Mouse (Mus musculus) megakaryocyte, embryonic 14.5 days (primary cell): ENCODE data around the gene Cacna2d4. TPM values are rescaled to one million over a fixed set of nuclear protein-coding genes. Genes with fewer than 3 reads are reported as not detected.

Experiments used
- H3K27me3 ChIP-seq: replicated peaks from 2 replicates; pipeline ENCODE3; 2012; ENCODE audit warnings: inconsistent platforms
- H3K36me3 ChIP-seq: replicated peaks from 2 replicates; pipeline ENCODE3; 2012; ENCODE audit warnings: low read length, inconsistent platforms, mixed read lengths
- H3K4me1 ChIP-seq: 2 replicates; pipeline ENCODE4 v1.6.1; 2012; ENCODE audit warnings: inconsistent platforms
- H3K4me3 ChIP-seq: replicated peaks from 2 replicates; pipeline ENCODE3; 2012; ENCODE audit warnings: moderate library complexity, mild to moderate bottlenecking, inconsistent platforms
- H3K9me3 ChIP-seq: 2 replicates; pipeline ENCODE4 v1.6.1; 2012; ENCODE audit warnings: inconsistent platforms
- FLI1 ChIP-seq: IDR thresholded peaks from 2 replicates; pipeline ENCODE4 v1.6.1; 2012; ENCODE audit warnings: low read length, inconsistent platforms, mixed read lengths
- GATA1 ChIP-seq: IDR thresholded peaks from 3 replicates; pipeline ENCODE4 v1.6.1; 2012; ENCODE audit warnings: mixed read lengths, low read length, inconsistent platforms, borderline replicate concordance
- polyA plus RNA-seq: library from polyadenylated mRNA; stranded (reverse); fragments of >175 nt; gene quantifications from 2 replicates; pipeline ENCODE4 v1.2.3, GENCODE M21; 2012; ENCODE audit warnings: low replicate concordance; ENCODE audit not compliant: insufficient read depth

The Cacna2d4 gene
- 0.08 TPM in 1 of 2 replicates, not detected in the other for polyA plus RNA-seq

DNA sequence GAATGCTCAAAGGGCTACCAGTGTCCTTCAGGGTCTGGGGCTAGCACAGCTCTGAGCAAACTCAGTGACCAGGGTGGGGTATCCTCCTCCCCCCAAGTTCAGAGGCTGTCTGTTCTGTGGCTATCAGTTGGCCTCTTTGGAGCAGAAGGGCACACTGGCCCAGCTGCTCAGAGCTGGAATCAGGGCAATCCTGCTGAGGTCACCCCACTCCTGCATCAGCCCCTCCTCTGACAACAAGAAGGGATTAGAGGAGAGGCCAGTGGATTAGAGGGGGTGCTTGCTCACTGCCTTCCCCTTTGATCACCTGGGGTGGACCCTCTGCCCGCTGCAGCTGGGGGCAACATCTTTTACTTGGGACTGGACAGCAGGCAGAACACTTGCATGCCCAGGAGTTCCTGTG is at the start of gene Cacna2d4:
TSS of gene Cacna2d4 (plus strand) at position 286 of the 400 bp plus-strand sequence.
- peaks cover 52% of the 10 kb centered on the region for H3K27me3 ChIP-seq
- no peaks in the 10 kb centered on the region for H3K36me3 ChIP-seq
- TF ChIP-seq GATA1 (no peak), FLI1 (no peak)
- H3K9me3 ChIP-seq, result no peaks in the 10 kb centered on the region
- H3K4me1 ChIP-seq, result peaks cover 6% of the 10 kb centered on the region
- peak within 1 kb of the TSS; percentile 28 for H3K4me3 ChIP-seq

DNA sequence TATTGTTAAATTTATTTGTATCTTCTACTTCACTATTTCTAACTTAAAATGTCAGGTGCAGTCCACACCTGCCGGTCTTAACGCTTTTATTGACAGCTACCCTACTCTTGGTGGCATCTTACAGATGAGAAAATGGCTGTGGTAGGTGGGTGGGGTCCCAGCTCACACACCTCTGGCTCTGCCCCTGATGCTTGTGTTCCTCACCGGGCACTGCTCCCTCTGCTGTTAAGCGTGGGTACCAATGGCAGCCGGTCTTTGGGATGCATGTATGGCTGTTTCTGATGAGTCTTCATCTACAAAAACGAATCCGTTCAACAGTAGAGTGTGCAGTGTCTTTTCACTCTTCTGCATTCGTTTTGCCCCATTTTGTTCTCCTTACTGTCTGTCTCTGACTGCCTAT is 49.7 kb upstream of the Cacna2d4 start:
- Histone ChIP-seq H3K36me3 (peaks cover 89% of the 10 kb centered on the region), H3K4me3 (no peak overlapping the region), H3K4me1 (peaks cover 26% of the 10 kb centered on the region), H3K27me3 (no peaks in the 10 kb centered on the region), H3K9me3 (no peaks in the 10 kb centered on the region)
- TF ChIP-seq FLI1 (no peak), GATA1 (no peak)

DNA sequence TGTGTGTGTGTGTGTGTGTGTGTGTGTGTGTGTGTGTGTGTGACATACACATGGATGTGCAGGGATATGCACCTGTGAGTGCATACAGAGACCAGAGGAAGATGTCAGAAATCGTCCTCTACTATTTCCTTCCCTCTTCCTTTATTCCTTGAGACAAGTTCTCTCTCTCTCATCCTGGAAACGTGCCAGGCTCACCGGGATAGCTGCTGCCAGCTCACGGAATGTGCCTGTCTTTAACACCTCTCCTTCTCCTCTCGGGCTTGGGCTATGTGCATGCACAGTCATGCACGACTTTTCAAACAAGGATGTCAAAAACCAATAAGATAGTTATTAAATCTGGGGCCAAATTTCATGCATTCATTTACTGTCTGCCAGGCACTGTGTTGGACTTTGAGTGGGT is 48.7 kb upstream of the Cacna2d4 start:
- TF ChIP-seq GATA1 (no peak), FLI1 (no peak)
- H3K4me3 ChIP-seq, result no peak overlapping the region
- no peaks in the 10 kb centered on the region for H3K27me3 ChIP-seq
- H3K4me1 ChIP-seq, result peaks cover 23% of the 10 kb centered on the region
- H3K36me3 ChIP-seq, result peaks cover 91% of the 10 kb centered on the region
- no peaks in the 10 kb centered on the region for H3K9me3 ChIP-seq

DNA sequence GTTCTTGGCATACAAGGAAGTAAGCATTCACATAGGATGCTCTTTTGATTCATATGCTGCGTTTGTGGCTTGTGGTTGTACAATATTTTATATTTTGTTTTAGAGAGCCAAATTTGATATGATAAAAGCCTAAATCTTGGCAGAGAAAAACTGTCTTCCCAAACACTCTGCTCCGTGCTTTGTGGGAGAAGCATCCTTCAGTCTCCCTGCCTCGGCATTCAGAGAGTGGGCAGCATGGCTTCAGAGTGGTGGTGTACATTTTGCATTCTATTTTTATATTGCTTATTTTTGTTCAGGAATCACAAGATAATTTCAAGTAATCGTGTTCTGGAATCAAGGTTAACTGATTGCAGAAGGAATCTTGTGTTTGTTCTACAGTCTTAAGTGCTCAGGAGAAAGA is 44.8 kb upstream of the Cacna2d4 start:
- no peak for TF ChIP-seq GATA1
- no peak for TF ChIP-seq FLI1
- peaks cover 53% of the 10 kb centered on the region for H3K4me1 ChIP-seq
- H3K27me3 ChIP-seq, result no peaks in the 10 kb centered on the region
- no peak overlapping the region for H3K4me3 ChIP-seq
- no peaks in the 10 kb centered on the region for H3K9me3 ChIP-seq
- peaks cover 88% of the 10 kb centered on the region for H3K36me3 ChIP-seq

DNA sequence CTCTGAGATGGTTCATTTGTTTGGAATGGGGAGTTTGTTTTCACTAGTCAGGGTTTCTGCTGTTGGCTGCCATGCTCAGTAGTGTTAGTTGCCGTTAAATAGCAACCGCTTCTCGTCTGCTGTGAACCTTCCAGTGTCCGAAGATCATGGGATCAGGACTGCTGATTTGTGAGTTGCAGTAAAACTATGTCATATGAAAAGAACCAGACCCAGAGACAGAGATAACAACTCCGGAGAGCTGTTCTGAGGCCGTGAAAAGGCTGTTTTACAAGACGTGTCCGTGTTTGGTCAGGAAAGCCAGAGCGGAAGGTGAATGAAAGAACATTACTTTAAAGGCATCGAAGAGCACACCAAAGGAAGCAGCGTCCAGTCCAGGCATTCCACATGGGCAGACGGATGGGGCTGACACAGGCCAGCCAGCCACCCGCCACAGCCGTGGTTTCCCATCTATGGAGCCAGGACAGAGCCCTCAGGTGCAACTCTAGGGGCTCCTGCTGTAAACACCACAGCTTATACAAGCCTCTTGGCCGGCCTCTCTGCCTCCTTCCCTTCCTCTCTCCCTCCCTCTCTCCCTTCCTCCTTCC is 42.7 kb upstream of the Cacna2d4 start:
- peaks cover 78% of the 10 kb centered on the region for H3K36me3 ChIP-seq
- peak overlapping the region; percentile 8 for H3K4me3 ChIP-seq
- no peaks in the 10 kb centered on the region for H3K9me3 ChIP-seq
- TF ChIP-seq GATA1 (no peak), FLI1 (no peak)
- H3K27me3 ChIP-seq, result no peaks in the 10 kb centered on the region
- H3K4me1 ChIP-seq, result peaks cover 67% of the 10 kb centered on the region

DNA sequence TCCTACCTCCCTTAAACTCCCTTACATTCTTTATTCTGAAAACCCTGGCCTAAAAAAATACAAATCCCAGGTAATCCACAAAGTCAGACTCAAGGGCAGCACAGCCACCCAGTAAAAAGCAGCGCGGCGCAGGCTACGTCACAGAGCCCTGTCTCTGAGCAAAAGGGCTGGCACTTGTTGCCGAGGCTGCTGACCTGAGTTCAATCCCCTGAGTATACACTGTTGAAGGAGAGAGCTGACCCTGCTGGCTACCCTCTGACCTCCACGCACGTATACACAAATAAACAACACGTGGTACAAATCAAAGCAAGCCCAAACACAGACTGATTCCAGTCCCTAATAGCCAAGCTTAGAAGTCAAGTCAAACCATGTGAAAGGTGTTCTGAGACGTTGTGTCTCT is 42.2 kb upstream of the Cacna2d4 start:
- H3K27me3 ChIP-seq, result no peaks in the 10 kb centered on the region
- peaks cover 74% of the 10 kb centered on the region for H3K36me3 ChIP-seq
- peak overlapping the region; percentile 59 for H3K4me3 ChIP-seq
- TF ChIP-seq FLI1, result no peak
- no peak for TF ChIP-seq GATA1
- H3K9me3 ChIP-seq, result no peaks in the 10 kb centered on the region
- H3K4me1 ChIP-seq, result peaks cover 72% of the 10 kb centered on the region

DNA sequence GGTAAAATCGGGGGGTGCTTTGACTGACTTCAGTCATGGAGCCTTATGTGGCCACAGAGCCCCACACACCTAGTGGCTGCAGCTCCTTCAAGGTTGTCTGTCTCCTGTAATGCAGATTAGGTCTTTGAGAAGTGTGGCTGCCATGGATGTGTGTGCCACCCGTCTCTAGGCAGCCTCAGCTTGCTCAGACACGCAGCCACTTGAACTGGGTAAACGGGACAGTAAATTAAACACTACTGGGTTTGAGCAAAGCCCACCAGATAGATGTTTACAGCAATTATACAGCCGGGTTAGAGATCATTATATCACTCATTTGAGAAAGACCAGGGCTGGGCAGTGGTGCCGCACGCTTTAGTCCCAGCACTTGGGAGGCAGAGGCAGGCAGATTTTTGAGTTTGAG is 41.7 kb upstream of the Cacna2d4 start:
- H3K27me3 ChIP-seq, result no peaks in the 10 kb centered on the region
- peaks cover 74% of the 10 kb centered on the region for H3K36me3 ChIP-seq
- peak overlapping the region; percentile 59 for H3K4me3 ChIP-seq
- H3K9me3 ChIP-seq, result no peaks in the 10 kb centered on the region
- TF ChIP-seq GATA1 (no peak), FLI1 (no peak)
- H3K4me1 ChIP-seq, result peaks cover 76% of the 10 kb centered on the region

DNA sequence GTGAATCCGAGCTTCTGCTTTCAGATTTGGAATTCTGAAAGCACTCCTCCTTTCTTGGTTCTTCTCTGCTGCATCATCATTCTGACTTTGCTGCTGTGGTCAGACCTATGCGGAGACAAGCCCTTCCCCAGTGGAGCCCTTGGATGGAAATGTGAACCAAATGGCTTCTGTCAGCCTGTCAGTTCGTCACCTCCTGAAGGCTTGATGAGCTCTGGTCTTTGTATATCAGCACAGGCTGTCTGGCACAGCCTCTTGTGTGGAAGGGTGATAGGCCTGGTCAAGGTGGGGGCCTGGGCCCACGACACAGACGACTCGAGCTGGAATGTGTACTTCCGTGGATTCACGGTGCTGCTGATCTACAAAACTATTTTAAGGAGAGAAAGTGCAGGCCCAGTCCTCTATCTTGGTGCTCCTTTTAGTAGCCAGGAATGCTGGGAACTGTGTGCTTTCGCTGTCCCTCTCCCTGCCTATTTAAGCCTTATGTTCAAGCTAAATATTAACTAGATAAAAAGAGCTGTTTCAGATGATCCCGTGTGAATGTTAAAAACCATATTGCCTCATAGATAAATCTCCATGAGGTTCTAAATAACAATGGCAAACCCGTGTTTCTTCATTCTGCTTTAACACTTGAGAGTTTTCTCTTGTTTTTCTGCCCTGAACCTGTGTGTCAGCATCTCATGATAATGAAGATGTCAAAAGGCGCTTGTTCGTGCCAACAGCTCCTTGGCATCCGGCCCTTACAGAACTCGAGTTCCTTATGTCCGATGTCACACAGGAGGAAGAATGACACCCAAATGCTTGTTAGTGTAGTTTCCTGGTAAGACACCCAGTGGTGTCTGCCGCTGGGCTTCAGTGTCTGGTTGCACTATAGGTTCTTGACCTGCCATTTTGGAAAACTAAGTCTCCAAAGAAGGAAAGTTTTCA is 39.7 kb upstream of the Cacna2d4 start, which contains the start of gene Cacna1c:
TSS of gene Cacna1c (minus strand) at position 37 of the 924 bp plus-strand sequence.
- no peak; the same call in 2 of the 3 replicates for TF ChIP-seq GATA1
- TF ChIP-seq FLI1, result no peak

DNA sequence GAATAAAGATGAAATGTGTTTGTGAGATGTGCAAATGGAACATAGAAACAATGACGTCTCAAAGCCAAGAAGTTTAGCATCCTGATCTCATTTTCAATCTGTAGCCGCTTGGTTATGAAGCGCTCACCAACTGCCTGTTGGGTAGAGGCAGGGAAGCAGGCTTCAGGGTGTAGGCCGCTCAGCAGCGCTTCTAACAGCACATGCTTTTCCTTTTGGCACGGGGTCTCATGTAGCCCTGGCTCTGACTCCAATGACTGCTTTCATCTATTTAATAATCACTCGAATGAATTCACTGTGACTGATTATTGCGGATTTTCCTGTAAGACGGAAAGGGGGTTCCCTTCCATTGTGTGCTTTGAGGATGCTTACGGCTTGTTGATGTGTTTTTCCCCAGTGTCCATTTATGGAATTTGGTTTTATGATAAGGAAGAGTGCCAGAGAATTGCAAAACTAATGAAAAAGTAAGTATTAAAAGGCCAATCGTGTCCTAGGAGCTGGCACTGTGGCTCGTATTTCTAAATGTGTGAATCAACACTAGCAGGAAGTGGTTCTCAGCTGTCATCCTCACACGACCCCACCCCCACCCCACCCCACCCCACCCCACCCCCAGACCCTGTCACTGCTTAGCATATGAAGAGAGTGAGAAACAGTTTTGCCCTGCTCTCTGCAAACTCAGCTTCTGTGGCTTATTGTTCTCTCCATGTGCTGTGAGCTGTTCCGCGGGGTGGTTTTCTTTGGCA is 37.6 kb upstream of the Cacna2d4 start:
- Histone ChIP-seq H3K27me3 (no peaks in the 10 kb centered on the region), H3K4me3 (no peak overlapping the region), H3K36me3 (peaks cover 71% of the 10 kb centered on the region), H3K4me1 (peaks cover 87% of the 10 kb centered on the region), H3K9me3 (no peaks in the 10 kb centered on the region)
- no peak for TF ChIP-seq GATA1
- TF ChIP-seq FLI1, result no peak

More for the DNA sequence above, 39.7 kb upstream of the Cacna2d4 start, which contains the start of gene Cacna1c:
- H3K27me3 ChIP-seq, result no peaks in the 10 kb centered on the region
- H3K4me1 ChIP-seq, result peaks cover 92% of the 10 kb centered on the region
- no peaks in the 10 kb centered on the region for H3K9me3 ChIP-seq
- H3K36me3 ChIP-seq, result peaks cover 74% of the 10 kb centered on the region
- H3K4me3 ChIP-seq, result peak within 1 kb of the TSS; percentile 86
